Mouse (Mus musculus) heart, embryonic 14.5 days (tissue): ENCODE data around the gene Itgb6. TPM values are rescaled to one million over a fixed set of nuclear protein-coding genes. Genes with fewer than 3 reads are reported as not detected.

Experiments
- ATAC-seq: fragments of 200-750 bp; cut with Nextera tagmentation; 2 replicates; pipeline ENCODE4 v1.8.0; 2017; ENCODE audit warnings: low read depth, moderate TSS enrichment; ENCODE audit not compliant: insufficient number of reproducible peaks, insufficient read depth, low FRiP score
- H3K27ac ChIP-seq, 2 experiments: fragments of 200-500 bp in 1 of 2; fragments of 300-500 bp in 1 of 2; sonication (generic) in 1 of 2; replicated peaks in 1 of 2; 2 replicates each; pipeline ENCODE4 v1.5.1; 2012 to 2014; ENCODE audit warnings: low read depth in 2 of 2, low read length in 2 of 2, control low read depth in 1 of 2, mild to moderate bottlenecking in 1 of 2, mixed read lengths in 1 of 2; ENCODE audit not compliant: control insufficient read depth in 1 of 2, insufficient read depth in 1 of 2
- H3K27me3 ChIP-seq: fragments of 300-500 bp; sonication (generic); 2 replicates; pipeline ENCODE4 v1.6.1; 2014; ENCODE audit warnings: mild to moderate bottlenecking, low read length, control low read depth; ENCODE audit not compliant: control insufficient read depth, insufficient read depth
- H3K36me3 ChIP-seq: fragments of 300-500 bp; sonication (generic); 2 replicates; pipeline ENCODE4 v1.6.1; 2014; ENCODE audit warnings: mild to moderate bottlenecking, control low read depth, low read length, mixed read lengths; ENCODE audit not compliant: control insufficient read depth, insufficient read depth
- H3K4me1 ChIP-seq, 2 experiments: fragments of 200-500 bp in 1 of 2; fragments of 300-500 bp in 1 of 2; sonication (generic) in 1 of 2; 2 replicates each; pipeline ENCODE4 v1.6.1; 2012 to 2014; ENCODE audit warnings: low read length in 2 of 2, control low read depth in 1 of 2, mixed read lengths in 1 of 2; ENCODE audit not compliant: control insufficient read depth in 2 of 2, insufficient read depth in 2 of 2
- H3K4me2 ChIP-seq: fragments of 300-500 bp; sonication (generic); 2 replicates; pipeline ENCODE4 v1.6.1; 2014; ENCODE audit warnings: mild to moderate bottlenecking, low read length
- H3K4me3 ChIP-seq, 2 experiments: fragments of 200-500 bp in 1 of 2; fragments of 300-500 bp in 1 of 2; sonication (generic) in 1 of 2; 2 replicates each; pipeline ENCODE4 v1.5.1; 2012 to 2014; ENCODE audit warnings: low read length in 2 of 2, mild to moderate bottlenecking in 2 of 2, control low read depth in 1 of 2, low read depth in 1 of 2, moderate library complexity in 1 of 2; ENCODE audit not compliant: control insufficient read depth in 1 of 2, insufficient read depth in 1 of 2
- H3K9ac ChIP-seq: fragments of 300-500 bp; sonication (generic); 2 replicates; pipeline ENCODE4 v1.6.1; 2014; ENCODE audit warnings: mild to moderate bottlenecking, low read length
- H3K9me3 ChIP-seq: fragments of 300-500 bp; sonication (generic); 2 replicates; pipeline ENCODE4 v1.6.1; 2016; ENCODE audit warnings: low read length, control low read depth; ENCODE audit not compliant: control insufficient read depth
- WGBS: fragments of 180-500 bp; shearing (Covaris S2); extraction: QIAGEN DNeasy Blood & Tissue Kit; methylation state at CpG from one replicate; pipeline ENCODE4 v1.1.7; 2014; 5-methylcytosine and 5-hydroxymethylcytosine counted together
- polyA plus RNA-seq: library from polyadenylated mRNA; unstranded; fragments of >200 nt; fragmentation: Nextera tagmentation; extraction: Ambion mirVana; gene quantifications from 2 replicates; pipeline ENCODE4 v1.2.1, GENCODE M21; 2014

Itgb6 gene
- polyA plus RNA-seq, 1 experiment from 2014 or later: 0.41 TPM

- Histone ChIP-seq H3K4me2 (no peak overlapping the region), H3K27ac (no peak overlapping the region), H3K4me3 (no peak overlapping the region), H3K9me3 (no peaks in the 10 kb centered on the region), H3K4me1 (peaks cover 0 to 6% of the 10 kb centered on the region in 2 experiments; a peak in 2 of 4 replicates), H3K27me3 (no peaks in the 10 kb centered on the region), H3K36me3 (no peaks in the 10 kb centered on the region), H3K9ac (no peak overlapping the region)
- WGBS: 90% methylated on average over 5 of the region's 5 CpGs
- no peak for ATAC-seq
These were observed 74.8 kb downstream of the Itgb6 start for GRCm38 (mm10) chr2:60647650-60648049.

- Histone ChIP-seq H3K4me2 (no peak overlapping the region), H3K36me3 (no peaks in the 10 kb centered on the region), H3K4me3 (no peak overlapping the region), H3K27me3 (no peaks in the 10 kb centered on the region), H3K27ac (no peak overlapping the region), H3K4me1 (no peaks in the 10 kb centered on the region; a peak in 1 of 4 replicates), H3K9me3 (no peaks in the 10 kb centered on the region), H3K9ac (no peak overlapping the region)
- WGBS: 88% methylated on average over 6 of the region's 6 CpGs
- no peak for ATAC-seq
These were observed 75.9 kb downstream of the Itgb6 start for GRCm38 (mm10) chr2:60646583-60646982.

DNA sequence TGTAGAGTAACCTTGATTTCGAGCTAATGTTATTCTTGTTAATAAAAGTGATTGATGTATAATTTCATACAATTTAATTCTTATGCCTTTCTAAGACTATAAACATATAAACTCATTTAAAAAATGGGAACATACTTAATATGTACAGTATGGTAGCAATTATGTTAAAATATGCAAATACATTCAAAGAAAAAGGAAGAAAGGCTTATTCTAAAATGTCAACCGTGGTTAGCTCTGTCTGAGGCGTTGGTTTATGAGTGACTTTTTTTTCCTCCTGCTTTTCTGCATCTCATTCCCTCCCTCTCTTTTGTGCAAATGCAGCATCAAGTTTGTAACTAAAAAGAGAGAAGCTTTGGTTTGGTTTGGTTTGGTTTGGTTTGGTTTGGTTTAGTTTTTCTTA, 79.0 kb downstream of the Itgb6 start:
- 90% methylated on average over 3 of the region's 3 CpGs for WGBS
- ATAC-seq: no peak
- Histone ChIP-seq H3K9me3 (no peaks in the 10 kb centered on the region), H3K4me1 (peaks cover 8 to 14% of the 10 kb centered on the region in 2 experiments), H3K4me3 (no peak overlapping the region), H3K27me3 (no peaks in the 10 kb centered on the region), H3K4me2 (no peak overlapping the region), H3K27ac (no peak overlapping the region), H3K9ac (no peak overlapping the region), H3K36me3 (no peaks in the 10 kb centered on the region)

DNA sequence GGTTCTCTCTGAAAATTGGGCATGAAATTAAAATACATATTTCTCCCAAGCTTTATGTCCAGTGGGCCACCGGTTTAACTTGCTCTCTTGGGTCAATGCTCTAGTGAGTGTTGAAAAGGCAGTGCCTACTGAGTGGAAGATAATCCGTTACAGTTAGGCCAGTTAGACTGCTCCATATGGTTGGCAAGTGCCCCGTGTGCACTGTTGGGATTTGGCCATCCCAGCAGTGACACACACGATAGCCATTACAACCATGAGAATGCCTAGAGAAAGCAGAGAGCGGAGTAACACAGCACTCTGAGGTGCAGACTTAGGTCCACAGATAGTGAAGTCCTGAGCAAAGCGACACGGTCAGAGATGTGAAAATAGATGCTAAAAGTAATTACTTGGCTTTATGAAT, 79.8 kb downstream of the Itgb6 start:
- H3K9me3 ChIP-seq: no peaks in the 10 kb centered on the region
- no peak overlapping the region for H3K4me2 ChIP-seq
- no peak for ATAC-seq
- H3K27me3 ChIP-seq: no peaks in the 10 kb centered on the region
- no peak overlapping the region for H3K27ac ChIP-seq
- H3K36me3 ChIP-seq: no peaks in the 10 kb centered on the region
- 86% methylated on average over 7 of the region's 7 CpGs for WGBS
- H3K4me3 ChIP-seq: no peak overlapping the region
- no peak overlapping the region for H3K9ac ChIP-seq
- H3K4me1 ChIP-seq: peaks cover 8 to 14% of the 10 kb centered on the region in 2 experiments

GRCm38 (mm10) chr2:60640342-60640672, 82.1 kb downstream of the Itgb6 start:
- Histone ChIP-seq H3K9me3 (no peaks in the 10 kb centered on the region), H3K36me3 (no peaks in the 10 kb centered on the region), H3K27ac (no peak overlapping the region), H3K4me2 (peak overlapping the region; percentile 22; the same call in 1 of the 2 replicates), H3K4me1 (peaks cover 14 to 16% of the 10 kb centered on the region in 2 experiments), H3K9ac (no peak overlapping the region), H3K4me3 (no peak overlapping the region; a peak in 1 of 4 replicates), H3K27me3 (no peaks in the 10 kb centered on the region)
- ATAC-seq: no peak
- WGBS: 8% methylated on average over 7 of the region's 7 CpGs

DNA sequence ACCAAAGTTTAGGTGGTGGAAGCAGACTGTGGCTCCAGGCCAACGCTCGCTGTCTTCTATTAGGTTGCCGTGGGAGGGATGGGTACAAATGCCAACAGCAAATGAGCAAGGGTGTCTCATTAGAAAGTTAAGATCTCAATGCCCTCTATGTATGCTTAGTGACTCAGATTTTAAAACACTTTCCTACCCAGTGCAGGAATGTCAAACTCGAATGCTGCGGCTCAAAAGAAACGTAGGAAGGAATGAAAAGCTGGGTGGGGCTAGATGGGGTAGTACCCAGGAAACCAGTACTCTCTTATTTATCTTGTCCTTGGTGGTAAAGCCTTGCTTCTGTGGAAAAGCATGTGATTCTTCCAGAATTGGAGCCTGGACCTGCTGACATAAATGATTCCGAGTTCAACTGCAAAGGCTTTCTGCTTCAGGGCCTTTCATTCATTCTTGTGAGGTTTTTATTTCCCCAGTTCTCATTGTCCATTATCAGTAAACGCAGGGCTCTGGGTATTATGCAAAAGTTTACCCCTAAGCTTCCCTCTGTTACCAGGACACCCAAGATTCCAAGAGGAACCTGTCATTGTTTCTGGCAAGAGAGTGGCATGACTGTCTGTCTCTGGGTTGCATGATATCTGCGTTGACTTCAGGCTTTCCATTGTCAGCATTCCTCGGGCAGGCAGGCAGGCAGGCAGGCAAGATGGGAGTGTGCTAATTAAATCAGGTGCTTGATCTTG, 82.7 kb downstream of the Itgb6 start:
- Histone ChIP-seq H3K9me3 (no peaks in the 10 kb centered on the region), H3K27ac (no peak overlapping the region), H3K4me3 (no peak overlapping the region; a peak in 1 of 4 replicates), H3K36me3 (no peaks in the 10 kb centered on the region), H3K9ac (no peak overlapping the region), H3K4me1 (peaks cover 14 to 16% of the 10 kb centered on the region in 2 experiments), H3K4me2 (0 out of 2 replicates have a peak overlapping the region, but pooled peaks have one; percentile 22), H3K27me3 (no peaks in the 10 kb centered on the region)
- 44% methylated on average over 10 of the region's 10 CpGs for WGBS
- ATAC-seq: no peak

DNA sequence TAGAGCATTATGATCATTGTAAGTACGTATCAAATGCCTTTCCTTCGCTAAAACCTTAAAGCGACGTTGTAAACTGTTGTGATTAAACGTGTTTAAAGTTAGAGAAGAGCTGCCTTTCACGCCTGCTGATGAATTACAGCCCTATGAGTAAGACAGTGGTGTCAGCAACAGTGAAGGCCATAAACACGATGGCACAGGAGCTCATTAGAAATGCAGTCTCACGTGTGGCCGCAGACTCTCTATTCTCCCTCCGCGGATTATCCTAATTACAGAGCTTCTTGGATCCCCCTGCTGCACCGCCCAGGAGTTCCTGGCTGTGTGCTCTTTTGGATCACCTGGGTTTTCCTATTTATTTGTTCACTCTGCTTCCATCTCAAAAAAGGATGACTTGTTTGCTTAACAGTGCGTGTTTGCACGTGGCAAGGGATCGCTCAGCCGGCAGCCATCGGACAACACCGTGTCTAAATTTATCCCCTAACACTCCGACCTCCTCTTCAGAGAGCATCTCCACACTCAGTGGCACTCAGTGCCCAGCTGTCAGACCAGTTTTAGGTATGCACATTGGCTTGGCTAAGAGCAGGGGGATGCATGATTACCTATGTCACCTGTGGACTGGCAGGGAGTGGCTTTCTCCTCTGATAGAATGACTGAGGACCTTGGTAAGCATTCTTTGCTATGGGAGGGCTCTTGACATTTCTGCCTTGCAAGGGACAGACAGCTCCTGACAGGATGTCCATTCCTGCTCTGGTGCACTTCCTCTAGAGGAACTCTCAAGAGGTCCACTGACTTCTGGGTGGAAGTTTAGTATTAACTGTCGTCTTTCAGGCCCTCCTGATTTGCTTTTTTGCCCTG, 85.3 kb downstream of the Itgb6 start:
- Histone ChIP-seq H3K27ac (no peak overlapping the region), H3K4me1 (peaks cover 14 to 16% of the 10 kb centered on the region in 2 experiments), H3K36me3 (no peaks in the 10 kb centered on the region), H3K4me2 (no peak overlapping the region), H3K9me3 (no peaks in the 10 kb centered on the region), H3K4me3 (no peak overlapping the region), H3K9ac (no peak overlapping the region), H3K27me3 (no peaks in the 10 kb centered on the region)
- no peak for ATAC-seq
- 62% methylated on average over 20 of the region's 20 CpGs for WGBS
